Mouse (Mus musculus): Measurements from ENCODE around the gene Cdc42bpb.

GRCm38 (mm10) chr12:111328360-111328759 is 49.2 kb downstream of the Cdc42bpb start:
- TF ChIP-seq CTCF (IDR thresholded peaks at IDR 0.05; ENCODE audit: low read depth): peak; percentile 42
- no peak for TF ChIP-seq EP300 (IDR thresholded peaks at IDR 0.05; ENCODE audit: low read depth)

Data from liver, postnatal 0 days (tissue).